In genomic region chr7:3644348-3644671, GRCm38 (mm10) we compare ENCODE assay signal across 8 mouse cellular contexts. TPM values are rescaled to one million over a fixed set of nuclear protein-coding genes. Genes with fewer than 3 reads are reported as not detected.
DNase-seq lines count a peak whose midpoint lies in the region; ATAC-seq and TF ChIP-seq lines count a peak whose summit lies in the region.

No protein-coding gene starts in this region.

- H3K9me3 ChIP-seq in intestine, embryonic 16.5 days (ENCODE audit: control insufficient read depth, low read length), result no peaks in the 10 kb centered on the region
- no peaks in the 10 kb centered on the region for H3K9me3 ChIP-seq in midbrain, embryonic 15.5 days

- H3K4me2 ChIP-seq in intestine, embryonic 16.5 days (ENCODE audit: low read depth, low read length), result peak overlapping the region; percentile 69
- H3K4me2 ChIP-seq in midbrain, embryonic 15.5 days, result peak overlapping the region; percentile 70

- no peak for TF ChIP-seq CTCF in gastrocnemius, adult 2 months (IDR thresholded peaks at IDR 0.05)

- H3K4me3 ChIP-seq in gastrocnemius, adult 2 months, result peak overlapping the region; percentile 74
- H3K4me3 ChIP-seq in intestine, embryonic 16.5 days (ENCODE audit: low read length), result peak overlapping the region; percentile 46
- peak overlapping the region; percentile 92 for H3K4me3 ChIP-seq in midbrain, embryonic 15.5 days

- WGBS in intestine, embryonic 16.5 days, result under 1% methylated on average over 11 of the region's 11 CpGs
- under 1% methylated on average over 11 of the region's 11 CpGs for WGBS in midbrain, embryonic 15.5 days

- no peaks in the 10 kb centered on the region for H3K27me3 ChIP-seq in intestine, embryonic 16.5 days (replicated peaks; ENCODE audit: control insufficient read depth, insufficient read depth, low read length)
- H3K27me3 ChIP-seq in midbrain, embryonic 15.5 days (replicated peaks), result no peaks in the 10 kb centered on the region

- H3K4me1 ChIP-seq in intestine, embryonic 16.5 days (ENCODE audit: control insufficient read depth, insufficient read depth, low read length), result peaks cover 28% of the 10 kb centered on the region
- H3K4me1 ChIP-seq in midbrain, embryonic 15.5 days, result peaks cover 38% of the 10 kb centered on the region

- peak; percentile 0 for ATAC-seq in intestine, embryonic 16.5 days
- ATAC-seq in midbrain, embryonic 15.5 days (replicated peaks), result peak; percentile 0; the same call in 1 of the 2 replicates

- DNase-seq in gastrocnemius, adult 2 months, result peak; percentile 89
- DNase-seq in gastrocnemius, adult 18-20 months (ENCODE audit: low spot score), result no peak
- DNase-seq in spleen, adult 18-20 months, result peak; percentile 86 to 90
- no peak for DNase-seq in spleen, adult 12 weeks (ENCODE audit: low spot score)
- no peak for DNase-seq in right cerebral cortex, postnatal 25 days
- DNase-seq in left cerebral cortex, postnatal 4 days, result no peak

- H3K27ac ChIP-seq in gastrocnemius, adult 2 months, result peak overlapping the region; percentile 87
- peak overlapping the region; percentile 54 for H3K27ac ChIP-seq in intestine, embryonic 16.5 days (ENCODE audit: low read length)
- peak overlapping the region; percentile 54 for H3K27ac ChIP-seq in midbrain, embryonic 15.5 days

- H3K9ac ChIP-seq in intestine, embryonic 16.5 days (ENCODE audit: low read depth, low read length), result 0 out of 2 replicates have a peak overlapping the region, but pooled peaks have one; percentile 43
- H3K9ac ChIP-seq in midbrain, embryonic 15.5 days, result 0 out of 2 replicates have a peak overlapping the region, but pooled peaks have one; percentile 1

- H3K36me3 ChIP-seq in intestine, embryonic 16.5 days (ENCODE audit: control insufficient read depth, insufficient read depth, low read length), result peaks cover 15% of the 10 kb centered on the region
- peaks cover 18% of the 10 kb centered on the region for H3K36me3 ChIP-seq in midbrain, embryonic 15.5 days (replicated peaks)

- intact Hi-C loops in gastrocnemius, adult 2 months (cut with DNase I), result loop anchor here (10.0 kb wide), 1 partner anchor 500 kb away; no protein-coding TSS in a partner anchor
- intact Hi-C loops in left cerebral cortex, postnatal 4 days (cut with DNase I), result no loop called here

RNA-seq across cellular contexts. Expression of gene Cnot3, which starts 0.8 kb away (rescaled TPM):
- 10 to 100 TPM; 16.0 to 20.2 TPM for total RNA-seq in gastrocnemius, adult 2 months (2021)
- 10 to 100 TPM; 16.3 to 18.5 TPM for total RNA-seq in gastrocnemius, adult 18-20 months (2021)
- 43.2 and 46.1 TPM in 2 replicates for polyA plus RNA-seq in intestine, embryonic 16.5 days (2015; fragmentation: Nextera tagmentation; extraction: Ambion mirVana)
- 47.6 and 48.4 TPM in 2 replicates for polyA plus RNA-seq in midbrain, embryonic 15.5 days (2015; fragmentation: Nextera tagmentation; extraction: Ambion mirVana)
- total RNA-seq in left cerebral cortex, postnatal 4 days (2021), result 10 to 100 TPM; 53.3 to 57.2 TPM

RNA-seq across cellular contexts. Expression of gene Prpf31, which starts 14.5 kb away (rescaled TPM):
- 10 to 100 TPM; 20.8 to 22.1 TPM for total RNA-seq in gastrocnemius, adult 2 months (2021)
- total RNA-seq in gastrocnemius, adult 18-20 months (2021), result 10 to 100 TPM; 21.9 to 22.1 TPM
- polyA plus RNA-seq in intestine, embryonic 16.5 days (2015; fragmentation: Nextera tagmentation; extraction: Ambion mirVana), result 70.6 and 81.1 TPM in 2 replicates
- 93.2 and 96.7 TPM in 2 replicates for polyA plus RNA-seq in midbrain, embryonic 15.5 days (2015; fragmentation: Nextera tagmentation; extraction: Ambion mirVana)
- 10 to 100 TPM; 58.0 to 58.2 TPM for total RNA-seq in left cerebral cortex, postnatal 4 days (2021)

RNA-seq across cellular contexts. Expression of gene Tfpt, which starts 14.6 kb away (rescaled TPM):
- total RNA-seq in gastrocnemius, adult 2 months (2021), result 10 to 100 TPM; 14.0 to 16.2 TPM
- total RNA-seq in gastrocnemius, adult 18-20 months (2021), result 10 to 100 TPM; 14.9 to 16.0 TPM
- polyA plus RNA-seq in intestine, embryonic 16.5 days (2015; fragmentation: Nextera tagmentation; extraction: Ambion mirVana), result 15.5 and 18.0 TPM in 2 replicates
- 38.2 and 40.7 TPM in 2 replicates for polyA plus RNA-seq in midbrain, embryonic 15.5 days (2015; fragmentation: Nextera tagmentation; extraction: Ambion mirVana)
- 10 to 100 TPM; 40.7 to 43.7 TPM for total RNA-seq in left cerebral cortex, postnatal 4 days (2021)

RNA-seq across cellular contexts. Expression of gene Leng1, which starts 21.3 kb away (rescaled TPM):
- 1 to 10 TPM; 4.9 to 6.8 TPM for total RNA-seq in gastrocnemius, adult 2 months (2021)
- total RNA-seq in gastrocnemius, adult 18-20 months (2021), result 1 to 10 TPM; 4.6 to 5.6 TPM
- polyA plus RNA-seq in intestine, embryonic 16.5 days (2015; fragmentation: Nextera tagmentation; extraction: Ambion mirVana), result 16.8 and 17.3 TPM in 2 replicates
- 13.7 and 15.6 TPM in 2 replicates for polyA plus RNA-seq in midbrain, embryonic 15.5 days (2015; fragmentation: Nextera tagmentation; extraction: Ambion mirVana)
- total RNA-seq in left cerebral cortex, postnatal 4 days (2021), result 1 to 10 TPM; 6.2 to 8.2 TPM

RNA-seq across cellular contexts. Expression of gene Ndufa3, which starts 27.1 kb away (rescaled TPM):
- 1,000 to 10,000 TPM in 1 of 2 experiments, 100 to 1,000 TPM in 1; 931 to 1,252 TPM for total RNA-seq in gastrocnemius, adult 2 months (2021)
- total RNA-seq in gastrocnemius, adult 18-20 months (2021), result 1,000 to 10,000 TPM; 1,020 to 1,031 TPM
- polyA plus RNA-seq in intestine, embryonic 16.5 days (2015; fragmentation: Nextera tagmentation; extraction: Ambion mirVana), result 531 and 551 TPM in 2 replicates
- polyA plus RNA-seq in midbrain, embryonic 15.5 days (2015; fragmentation: Nextera tagmentation; extraction: Ambion mirVana), result 458 and 526 TPM in 2 replicates
- 100 to 1,000 TPM; 370 to 397 TPM for total RNA-seq in left cerebral cortex, postnatal 4 days (2021)

Comparison
In these comparisons a context has a peak if more than half of its experiments do, and no peak if none do; other contexts are left out.
1. DNase-seq: peak in gastrocnemius, adult 2 months (single experiment) and spleen, adult 18-20 months (2 of 2); none in gastrocnemius, adult 18-20 months (single experiment), spleen, adult 12 weeks (single experiment), right cerebral cortex, postnatal 25 days (single experiment) and left cerebral cortex, postnatal 4 days (single experiment).
2. Peak in every context shown above with its lines, with median percentiles within 50 percentile points of each other: H3K27ac ChIP-seq and H3K4me3 ChIP-seq.